Mouse (Mus musculus): ENCODE measurements at regions not wholly inside any gene's neighbourhood (a gene's known extent, or its start where the extent isn't known, plus 50 kb on each side); places are given as distances from the start of the nearest gene placed in this dataset.

DNA sequence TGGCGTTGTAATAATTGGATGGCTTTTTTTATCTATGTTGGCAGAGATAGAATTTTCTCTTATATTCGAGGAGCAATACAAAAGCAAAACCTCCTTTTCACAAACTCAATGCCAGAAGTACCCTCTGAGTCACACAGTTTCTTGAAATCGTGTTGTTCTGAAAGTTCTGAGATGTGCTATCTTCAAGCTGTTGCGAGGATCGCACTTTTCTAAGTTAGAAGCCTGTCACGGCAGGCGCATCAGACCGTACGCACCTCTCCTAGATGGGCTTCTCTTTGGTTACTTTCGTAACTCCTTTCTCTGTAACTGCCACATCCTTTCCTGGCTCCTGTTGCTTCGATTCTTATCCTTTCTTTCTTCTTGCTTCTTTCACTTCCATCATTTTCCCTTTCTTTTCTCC lies 271.2 kb upstream of the Arrdc3 start:
- Histone ChIP-seq H3K36me3 (ENCODE audit: control insufficient read depth, insufficient read depth, low read length) (no peaks in the 10 kb centered on the region), H3K27me3 (ENCODE audit: control insufficient read depth, insufficient read depth, low read length) (no peaks in the 10 kb centered on the region), H3K4me1 (ENCODE audit: control insufficient read depth, insufficient read depth, insufficient read length, low read length) (no peaks in the 10 kb centered on the region), H3K27ac (ENCODE audit: insufficient read depth, low read depth, low read length) (no peak overlapping the region), H3K4me3 (ENCODE audit: low read depth, low read length) (no peak overlapping the region)
- no peak for TF ChIP-seq CTCF (IDR thresholded peaks at IDR 0.05; ENCODE audit: extremely low read depth, insufficient read length, insufficient replicate concordance, low read depth, low read length)
- WGBS, result 81% methylated on average over 11 of the region's 11 CpGs

DNA sequence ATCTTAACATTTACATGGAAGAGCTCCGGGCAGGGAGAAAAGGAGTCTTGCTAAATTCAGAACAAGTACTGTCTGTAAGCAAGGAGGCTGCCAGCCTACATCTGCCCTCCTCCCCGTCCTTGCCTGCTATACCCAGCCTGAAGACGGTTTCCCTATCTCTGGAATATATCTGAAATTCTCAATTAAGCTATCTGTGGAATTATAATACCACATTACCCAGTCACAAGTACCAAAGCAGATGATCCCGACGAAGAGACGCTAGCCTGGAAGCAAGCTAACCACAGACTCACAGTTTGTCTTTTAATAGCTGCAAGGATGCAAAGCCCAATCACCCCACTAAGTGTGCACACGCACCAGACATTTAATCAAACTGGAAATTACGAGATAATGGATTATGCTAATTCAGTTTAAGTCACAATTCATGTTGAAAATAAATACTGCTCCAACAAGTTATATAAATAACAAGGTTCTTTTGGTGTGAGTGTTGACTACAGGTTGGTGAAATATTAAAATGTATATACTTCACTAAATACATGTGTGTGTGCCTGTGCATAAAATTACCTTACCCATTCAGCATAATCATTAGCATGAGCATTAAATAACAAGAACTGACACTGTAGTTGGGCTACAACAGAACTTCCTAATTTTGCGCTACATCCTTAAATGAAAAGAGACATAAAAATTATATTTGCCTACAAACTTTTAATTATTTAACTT lies 269.9 kb upstream of the Arrdc3 start:
- Histone ChIP-seq H3K4me1 (ENCODE audit: control insufficient read depth, insufficient read depth, insufficient read length, low read length) (no peaks in the 10 kb centered on the region), H3K36me3 (ENCODE audit: control insufficient read depth, insufficient read depth, low read length) (no peaks in the 10 kb centered on the region), H3K27me3 (ENCODE audit: control insufficient read depth, insufficient read depth, low read length) (no peaks in the 10 kb centered on the region), H3K27ac (ENCODE audit: insufficient read depth, low read depth, low read length) (no peak overlapping the region), H3K4me3 (ENCODE audit: low read depth, low read length) (no peak overlapping the region)
- 70% methylated on average over 9 of the region's 9 CpGs for WGBS
- TF ChIP-seq CTCF (IDR thresholded peaks at IDR 0.05; ENCODE audit: extremely low read depth, insufficient read length, insufficient replicate concordance, low read depth, low read length) (no peak), POLR2A (IDR thresholded peaks at IDR 0.05; ENCODE audit: low read depth, low read length) (no peak)

DNA sequence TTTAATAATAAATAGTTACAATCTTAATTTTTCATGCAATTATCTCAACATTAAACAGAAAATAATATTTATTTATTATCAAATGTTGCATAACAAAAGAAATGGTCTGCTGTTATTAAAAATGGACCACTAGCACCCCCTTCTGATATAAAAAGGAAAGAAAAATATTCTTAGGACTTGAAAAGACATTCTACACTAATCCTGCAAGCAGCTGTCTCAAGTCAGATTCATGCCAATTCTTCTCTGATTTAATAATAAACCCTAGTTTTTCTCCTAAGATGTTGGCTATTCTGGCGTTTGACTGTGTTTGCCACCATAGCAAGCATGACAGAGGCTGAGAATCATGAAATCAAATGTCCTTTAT lies 269.3 kb upstream of the Arrdc3 start:
- Histone ChIP-seq H3K36me3 (ENCODE audit: control insufficient read depth, insufficient read depth, low read length) (no peaks in the 10 kb centered on the region), H3K4me1 (ENCODE audit: control insufficient read depth, insufficient read depth, insufficient read length, low read length) (no peaks in the 10 kb centered on the region), H3K4me3 (ENCODE audit: low read depth, low read length) (no peak overlapping the region), H3K27ac (ENCODE audit: insufficient read depth, low read depth, low read length) (no peak overlapping the region), H3K27me3 (ENCODE audit: control insufficient read depth, insufficient read depth, low read length) (no peaks in the 10 kb centered on the region)
- 48% methylated on average over 1 of the region's 1 CpGs for WGBS
- TF ChIP-seq CTCF (IDR thresholded peaks at IDR 0.05; ENCODE audit: extremely low read depth, insufficient read length, insufficient replicate concordance, low read depth, low read length), result no peak
- TF ChIP-seq POLR2A (IDR thresholded peaks at IDR 0.05; ENCODE audit: low read depth, low read length), result no peak

DNA sequence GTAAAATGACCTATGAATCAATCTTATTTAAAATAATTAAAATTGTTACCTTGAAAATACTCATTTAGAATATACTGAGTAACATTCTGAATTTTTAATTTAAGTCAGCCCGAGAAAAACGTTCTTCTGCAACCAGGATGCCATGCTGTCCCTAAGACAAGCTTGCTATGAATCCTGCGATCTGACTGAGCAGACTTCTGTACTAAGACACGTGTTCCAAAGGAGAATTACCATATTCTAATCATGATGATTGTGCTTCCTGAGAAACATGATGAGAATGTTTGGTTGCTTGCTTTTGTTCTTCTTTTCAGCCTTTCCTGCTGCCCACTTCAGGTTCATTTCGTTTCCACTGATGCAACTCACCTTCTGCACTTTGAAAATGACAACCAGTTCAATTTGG lies 268.2 kb upstream of the Arrdc3 start:
- no peaks in the 10 kb centered on the region for H3K36me3 ChIP-seq (ENCODE audit: control insufficient read depth, insufficient read depth, low read length)
- TF ChIP-seq POLR2A (IDR thresholded peaks at IDR 0.05; ENCODE audit: low read depth, low read length) (no peak), CTCF (IDR thresholded peaks at IDR 0.05; ENCODE audit: extremely low read depth, insufficient read length, insufficient replicate concordance, low read depth, low read length) (no peak)
- H3K4me1 ChIP-seq (ENCODE audit: control insufficient read depth, insufficient read depth, insufficient read length, low read length), result no peaks in the 10 kb centered on the region
- WGBS, result 66% methylated on average over 5 of the region's 5 CpGs
- no peak overlapping the region for H3K4me3 ChIP-seq (ENCODE audit: low read depth, low read length)
- H3K27ac ChIP-seq (ENCODE audit: insufficient read depth, low read depth, low read length), result no peak overlapping the region
- H3K27me3 ChIP-seq (ENCODE audit: control insufficient read depth, insufficient read depth, low read length), result no peaks in the 10 kb centered on the region

DNA sequence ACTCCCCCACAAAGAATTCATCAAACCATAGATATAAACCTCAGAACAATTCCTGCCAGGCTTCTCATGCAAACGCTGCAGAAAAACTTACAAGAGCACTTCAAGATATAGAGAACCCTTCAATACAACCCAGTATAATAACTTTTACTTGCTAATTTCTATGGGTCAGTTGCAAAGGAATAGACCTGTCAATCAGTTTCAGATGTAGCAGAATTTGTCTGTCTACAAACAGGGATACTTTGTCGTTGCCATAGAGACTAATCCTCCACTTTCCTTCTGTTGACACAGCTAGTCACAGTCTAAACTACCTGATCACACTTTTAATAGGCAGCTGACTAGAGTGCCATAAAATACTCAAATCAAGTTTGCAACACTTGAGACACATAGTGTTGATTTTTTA lies 260.2 kb upstream of the Arrdc3 start:
- TF ChIP-seq CTCF (IDR thresholded peaks at IDR 0.05; ENCODE audit: extremely low read depth, insufficient read length, insufficient replicate concordance, low read depth, low read length) (no peak), POLR2A (IDR thresholded peaks at IDR 0.05; ENCODE audit: low read depth, low read length) (no peak)
- Histone ChIP-seq H3K4me3 (ENCODE audit: low read depth, low read length) (no peak overlapping the region), H3K27me3 (ENCODE audit: control insufficient read depth, insufficient read depth, low read length) (no peaks in the 10 kb centered on the region), H3K27ac (ENCODE audit: insufficient read depth, low read depth, low read length) (no peak overlapping the region), H3K4me1 (ENCODE audit: control insufficient read depth, insufficient read depth, insufficient read length, low read length) (no peaks in the 10 kb centered on the region), H3K36me3 (ENCODE audit: control insufficient read depth, insufficient read depth, low read length) (no peaks in the 10 kb centered on the region)
- 39% methylated on average over 2 of the region's 2 CpGs for WGBS

DNA sequence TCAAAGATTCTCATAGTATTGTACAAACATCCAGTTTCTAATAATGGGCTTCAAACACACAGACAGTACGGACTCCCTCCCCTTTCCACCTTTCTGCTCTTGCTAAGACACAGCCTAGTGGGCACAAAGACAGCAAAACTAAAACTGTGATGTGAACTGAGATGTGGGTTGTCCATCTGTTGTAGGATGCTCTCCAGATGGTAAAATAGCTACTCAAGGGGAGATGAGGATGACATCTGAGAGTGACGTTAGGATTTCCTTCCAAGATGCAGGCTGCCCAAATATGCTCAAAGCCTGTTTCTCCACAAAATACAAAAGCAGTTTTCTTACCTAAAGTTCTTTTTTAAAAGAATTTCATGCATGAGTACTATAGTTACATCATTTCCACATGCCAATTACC lies 241.8 kb upstream of the Arrdc3 start:
- Histone ChIP-seq H3K36me3 (ENCODE audit: control insufficient read depth, insufficient read depth, low read length) (no peaks in the 10 kb centered on the region), H3K27me3 (ENCODE audit: control insufficient read depth, insufficient read depth, low read length) (no peaks in the 10 kb centered on the region), H3K4me1 (ENCODE audit: control insufficient read depth, insufficient read depth, insufficient read length, low read length) (no peaks in the 10 kb centered on the region), H3K27ac (ENCODE audit: insufficient read depth, low read depth, low read length) (no peak overlapping the region), H3K4me3 (ENCODE audit: low read depth, low read length) (no peak overlapping the region)
- 78% methylated on average over 2 of the region's 2 CpGs for WGBS
- no peak for TF ChIP-seq CTCF (IDR thresholded peaks at IDR 0.05; ENCODE audit: extremely low read depth, insufficient read length, insufficient replicate concordance, low read depth, low read length)
- no peak for TF ChIP-seq POLR2A (IDR thresholded peaks at IDR 0.05; ENCODE audit: low read depth, low read length)

DNA sequence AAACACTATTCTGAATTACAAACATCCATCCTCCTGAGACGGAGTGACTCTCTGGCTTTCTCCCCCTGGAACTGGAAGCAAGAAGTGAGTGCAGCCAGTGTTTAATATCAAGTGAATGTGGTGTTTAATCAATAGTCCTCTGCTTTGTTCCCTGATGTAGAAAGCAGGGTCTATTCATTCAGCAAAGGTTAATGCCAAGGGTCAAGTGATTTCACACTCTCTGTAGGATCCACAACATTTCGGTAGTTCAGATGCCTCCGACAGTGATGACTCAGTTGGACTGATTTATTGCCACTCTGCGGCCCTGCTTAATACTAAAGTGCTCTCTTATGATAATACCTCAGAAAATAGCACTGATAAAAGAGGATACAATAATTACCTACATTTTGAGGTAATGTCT lies 235.6 kb upstream of the Arrdc3 start:
- no peaks in the 10 kb centered on the region for H3K4me1 ChIP-seq (ENCODE audit: control insufficient read depth, insufficient read depth, insufficient read length, low read length)
- H3K36me3 ChIP-seq (ENCODE audit: control insufficient read depth, insufficient read depth, low read length), result no peaks in the 10 kb centered on the region
- no peaks in the 10 kb centered on the region for H3K27me3 ChIP-seq (ENCODE audit: control insufficient read depth, insufficient read depth, low read length)
- no peak overlapping the region for H3K27ac ChIP-seq (ENCODE audit: insufficient read depth, low read depth, low read length)
- TF ChIP-seq POLR2A (IDR thresholded peaks at IDR 0.05; ENCODE audit: low read depth, low read length) (no peak), CTCF (IDR thresholded peaks at IDR 0.05; ENCODE audit: extremely low read depth, insufficient read length, insufficient replicate concordance, low read depth, low read length) (no peak)
- no peak overlapping the region for H3K4me3 ChIP-seq (ENCODE audit: low read depth, low read length)
- 45% methylated on average over 4 of the region's 4 CpGs for WGBS
